Mouse (Mus musculus): ENCODE measurements around the gene Dop1a.

The Dop1a gene

GRCm38 (mm10) chr9:86466990-86467870 lies at the start of gene Dop1a:
Gene Dop1a (plus strand): TSS chr9:86467154.
- peak; percentile 95 for DNase-seq (ENCODE audit: low spot score)

GRCm38 (mm10) chr9:86417971-86418370 lies 49.0 kb upstream of the Dop1a start:
- no peak for DNase-seq (ENCODE audit: low spot score)

GRCm38 (mm10) chr9:86419366-86419765 lies 47.6 kb upstream of the Dop1a start:
- no peak for DNase-seq (ENCODE audit: low spot score)

- no peak for DNase-seq (ENCODE audit: low spot score)
Measured at GRCm38 (mm10) chr9:86423331-86423730, 43.6 kb upstream of the Dop1a start.

GRCm38 (mm10) chr9:86435510-86435909 lies 31.4 kb upstream of the Dop1a start:
- no peak for DNase-seq (ENCODE audit: low spot score)

GRCm38 (mm10) chr9:86436608-86437007 lies 30.3 kb upstream of the Dop1a start:
- no peak for DNase-seq (ENCODE audit: low spot score)

- DNase-seq (ENCODE audit: low spot score) = no peak
Measured at GRCm38 (mm10) chr9:86438337-86439009, 28.5 kb upstream of the Dop1a start.

GRCm38 (mm10) chr9:86442248-86442647 lies 24.7 kb upstream of the Dop1a start:
- no peak for DNase-seq (ENCODE audit: low spot score)

- DNase-seq (ENCODE audit: low spot score) = no peak
Measured at GRCm38 (mm10) chr9:86446847-86447246, 20.1 kb upstream of the Dop1a start.

GRCm38 (mm10) chr9:86447431-86447830 lies 19.5 kb upstream of the Dop1a start:
- no peak for DNase-seq (ENCODE audit: low spot score)

- DNase-seq (ENCODE audit: low spot score) = peak; percentile 93
Measured at GRCm38 (mm10) chr9:86449581-86449980, 17.4 kb upstream of the Dop1a start.

GRCm38 (mm10) chr9:86451094-86451493 lies 15.9 kb upstream of the Dop1a start:
- no peak for DNase-seq (ENCODE audit: low spot score)

- peak; percentile 84 for DNase-seq (ENCODE audit: low spot score)
Measured at GRCm38 (mm10) chr9:86451617-86452016, 15.3 kb upstream of the Dop1a start.

- DNase-seq (ENCODE audit: low spot score) = no peak
Measured at GRCm38 (mm10) chr9:86453626-86454025, 13.3 kb upstream of the Dop1a start.

GRCm38 (mm10) chr9:86464151-86465105 lies 2.5 kb upstream of the Dop1a start, which contains the start of gene Ube2cbp:
Gene Ube2cbp (minus strand): TSS chr9:86464950.
- peak; percentile 89 for DNase-seq (ENCODE audit: low spot score)

GRCm38 (mm10) chr9:86475956-86476355 lies 9.0 kb downstream of the Dop1a start:
- no peak for DNase-seq (ENCODE audit: low spot score)

GRCm38 (mm10) chr9:86476763-86477162 lies 9.8 kb downstream of the Dop1a start:
- DNase-seq (ENCODE audit: low spot score) = no peak

- DNase-seq (ENCODE audit: low spot score) = no peak
Measured at GRCm38 (mm10) chr9:86478414-86479093, 11.6 kb downstream of the Dop1a start.

- DNase-seq (ENCODE audit: low spot score) = no peak
Measured at GRCm38 (mm10) chr9:86482236-86482635, 15.3 kb downstream of the Dop1a start.

- DNase-seq (ENCODE audit: low spot score) = no peak
Measured at GRCm38 (mm10) chr9:86491740-86492139, 24.8 kb downstream of the Dop1a start.

- DNase-seq (ENCODE audit: low spot score) = no peak
Measured at GRCm38 (mm10) chr9:86496261-86496660, 29.3 kb downstream of the Dop1a start.
